Mouse (Mus musculus): ENCODE measurements at regions not wholly inside any gene's neighbourhood (a gene's known extent, or its start where the extent isn't known, plus 50 kb on each side); places are given as distances from the start of the nearest gene placed in this dataset.

DNA sequence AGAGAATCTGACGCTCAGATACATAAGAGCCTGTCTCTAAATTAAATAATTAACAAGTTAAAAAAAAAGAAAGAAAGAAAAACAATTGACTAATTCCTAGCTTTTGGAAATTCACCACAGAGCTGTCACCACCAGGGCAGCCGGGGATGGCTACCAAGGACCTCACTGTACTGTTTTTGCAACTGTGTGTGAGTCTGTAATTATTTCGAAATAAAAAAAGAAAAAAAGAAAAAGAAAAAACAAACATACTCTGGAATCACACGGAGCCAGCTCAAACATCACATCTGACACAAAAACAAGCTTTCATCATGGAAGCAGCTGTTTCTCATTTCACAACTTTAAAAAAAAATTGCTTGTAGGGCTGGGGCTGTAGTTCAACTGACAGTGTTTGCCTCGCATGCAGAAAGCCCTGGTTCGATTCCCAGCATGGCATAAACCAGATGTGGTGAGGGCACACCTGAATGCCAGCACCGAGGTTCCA lies 168.6 kb downstream of the Inhbb start:
- Histone ChIP-seq H3K4me2 (ENCODE audit: low read length) (no peak overlapping the region), H3K27ac (ENCODE audit: low read depth, low read length) (no peak overlapping the region), H3K36me3 (ENCODE audit: control insufficient read depth, insufficient read depth, low read length) (no peaks in the 10 kb centered on the region), H3K4me1 (ENCODE audit: control insufficient read depth, insufficient read depth, low read depth, low read length) (peaks cover 5% of the 10 kb centered on the region; the same call in 1 of the 2 replicates), H3K9ac (ENCODE audit: low read depth, low read length) (no peak overlapping the region), H3K4me3 (ENCODE audit: low read length) (no peak overlapping the region), H3K9me3 (ENCODE audit: control insufficient read depth, low read length) (no peaks in the 10 kb centered on the region; the same call in 1 of the 2 replicates), H3K27me3 (replicated peaks; ENCODE audit: control insufficient read depth, insufficient read depth, low read length) (no peaks in the 10 kb centered on the region)
- WGBS: 73% methylated on average over 7 of the region's 7 CpGs
- no peak for ATAC-seq

DNA sequence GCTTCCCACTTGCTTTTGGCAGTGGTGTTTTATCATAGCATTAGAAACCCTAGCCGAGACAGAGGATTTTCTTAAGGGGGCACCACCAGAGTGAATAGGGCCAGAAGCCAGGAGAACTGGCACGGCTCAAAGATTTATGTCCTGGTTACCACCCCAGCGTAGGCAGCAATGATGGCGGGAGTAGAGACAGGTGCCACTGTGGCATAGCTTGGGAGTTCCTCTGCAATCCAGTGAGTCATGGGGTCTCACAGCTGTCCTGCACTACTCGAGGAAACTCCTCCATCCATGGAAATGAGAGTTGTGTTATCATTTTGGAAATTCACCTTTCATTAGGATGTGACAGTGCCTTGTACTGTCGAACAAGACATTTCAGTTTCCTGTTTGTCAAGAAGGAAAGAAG lies 169.6 kb downstream of the Inhbb start:
- Histone ChIP-seq H3K9ac (ENCODE audit: low read depth, low read length) (no peak overlapping the region), H3K4me3 (ENCODE audit: low read length) (no peak overlapping the region), H3K27me3 (replicated peaks; ENCODE audit: control insufficient read depth, insufficient read depth, low read length) (no peaks in the 10 kb centered on the region), H3K27ac (ENCODE audit: low read depth, low read length) (no peak overlapping the region), H3K4me2 (ENCODE audit: low read length) (no peak overlapping the region), H3K4me1 (ENCODE audit: control insufficient read depth, insufficient read depth, low read depth, low read length) (peaks cover 5% of the 10 kb centered on the region; the same call in 1 of the 2 replicates), H3K9me3 (ENCODE audit: control insufficient read depth, low read length) (no peaks in the 10 kb centered on the region; the same call in 1 of the 2 replicates), H3K36me3 (ENCODE audit: control insufficient read depth, insufficient read depth, low read length) (no peaks in the 10 kb centered on the region)
- WGBS: 78% methylated on average over 6 of the region's 6 CpGs
- ATAC-seq: no peak

DNA sequence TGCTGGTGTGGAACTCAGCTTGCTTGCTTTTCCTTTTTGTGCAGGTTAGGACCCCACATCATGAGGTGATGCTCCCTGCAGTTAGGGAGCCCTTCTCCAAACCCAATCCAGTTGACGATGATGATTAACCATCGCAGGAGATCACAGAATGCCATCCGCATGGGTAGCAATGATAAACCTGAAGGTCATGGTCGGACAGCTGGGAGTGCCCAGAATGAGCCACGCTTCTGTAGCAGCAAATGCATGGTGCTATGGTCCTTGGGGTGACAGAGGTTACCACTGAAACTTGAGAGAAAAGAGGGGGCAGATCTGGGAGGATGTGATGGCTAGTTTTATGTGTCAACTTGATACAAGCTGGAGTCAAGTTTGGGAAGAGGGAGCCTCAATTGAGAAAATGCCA lies 170.3 kb downstream of the Inhbb start:
- Histone ChIP-seq H3K4me2 (ENCODE audit: low read length) (no peak overlapping the region), H3K4me3 (ENCODE audit: low read length) (no peak overlapping the region), H3K27me3 (replicated peaks; ENCODE audit: control insufficient read depth, insufficient read depth, low read length) (no peaks in the 10 kb centered on the region), H3K4me1 (ENCODE audit: control insufficient read depth, insufficient read depth, low read depth, low read length) (peaks cover 5% of the 10 kb centered on the region; the same call in 1 of the 2 replicates), H3K9ac (ENCODE audit: low read depth, low read length) (no peak overlapping the region), H3K36me3 (ENCODE audit: control insufficient read depth, insufficient read depth, low read length) (no peaks in the 10 kb centered on the region), H3K27ac (ENCODE audit: low read depth, low read length) (no peak overlapping the region), H3K9me3 (ENCODE audit: control insufficient read depth, low read length) (no peaks in the 10 kb centered on the region; the same call in 1 of the 2 replicates)
- ATAC-seq: no peak
- 95% methylated on average over 5 of the region's 5 CpGs for WGBS

DNA sequence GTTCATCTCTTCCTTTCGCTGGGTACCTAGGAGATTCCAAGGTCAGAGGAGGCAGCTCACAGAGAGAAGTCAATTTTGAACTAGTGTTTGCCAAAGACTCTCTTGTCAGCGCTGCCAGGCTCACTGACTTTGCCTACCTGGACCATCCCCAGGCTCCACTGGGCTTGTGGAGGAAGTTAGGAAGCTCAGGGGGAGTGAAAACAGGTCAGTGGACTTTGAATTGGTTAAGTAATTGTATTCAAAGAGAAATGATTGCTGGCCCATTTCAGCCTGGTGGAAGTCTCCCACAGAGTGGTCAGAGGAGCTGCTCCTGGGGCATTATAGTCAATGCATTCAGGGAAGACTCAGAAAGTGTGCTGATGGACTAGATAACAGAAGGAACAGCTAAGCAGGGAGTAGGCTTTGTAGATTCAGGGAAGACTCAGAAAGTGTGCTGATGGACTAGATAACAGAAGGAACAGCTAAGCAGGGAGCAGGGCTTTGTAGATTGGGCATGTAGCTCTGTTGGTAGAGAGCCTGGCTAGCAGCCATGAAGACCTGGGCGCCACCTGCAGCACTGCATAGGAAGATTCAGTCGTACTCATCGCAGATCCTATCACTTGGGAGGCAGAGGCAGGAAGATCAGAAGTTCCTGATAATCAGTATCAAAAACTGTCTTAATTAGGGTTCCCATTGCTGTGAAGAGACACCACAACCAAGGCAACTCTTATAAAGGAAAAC lies 173.1 kb downstream of the Inhbb start:
- H3K36me3 ChIP-seq (ENCODE audit: control insufficient read depth, insufficient read depth, low read length): no peaks in the 10 kb centered on the region
- no peak overlapping the region for H3K27ac ChIP-seq (ENCODE audit: low read depth, low read length)
- no peak overlapping the region for H3K9ac ChIP-seq (ENCODE audit: low read depth, low read length)
- 88% methylated on average over 5 of the region's 5 CpGs for WGBS
- H3K4me2 ChIP-seq (ENCODE audit: low read length): no peak overlapping the region
- H3K9me3 ChIP-seq (ENCODE audit: control insufficient read depth, low read length): no peaks in the 10 kb centered on the region
- H3K27me3 ChIP-seq (replicated peaks; ENCODE audit: control insufficient read depth, insufficient read depth, low read length): no peaks in the 10 kb centered on the region
- H3K4me3 ChIP-seq (ENCODE audit: low read length): no peak overlapping the region
- H3K4me1 ChIP-seq (ENCODE audit: control insufficient read depth, insufficient read depth, low read depth, low read length): no peaks in the 10 kb centered on the region
- ATAC-seq: no peak

DNA sequence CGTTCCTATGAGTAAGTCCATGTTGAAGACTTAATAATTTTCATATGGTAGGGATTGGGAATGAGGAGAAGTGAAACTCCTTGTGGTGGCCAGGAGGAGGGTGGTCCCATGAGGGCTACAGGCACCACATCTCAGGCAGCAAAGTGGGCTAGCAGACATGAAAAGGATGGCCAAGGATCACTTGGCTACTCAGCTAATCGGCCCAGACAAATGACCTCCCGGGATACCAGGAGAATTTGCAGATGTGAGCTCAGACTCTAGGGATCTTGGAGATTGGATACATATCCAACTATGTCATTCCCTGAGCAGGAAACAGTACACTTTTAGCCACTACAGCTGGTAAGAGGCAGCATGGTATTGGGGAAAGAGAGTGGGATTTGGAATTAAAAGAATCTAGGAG lies 174.9 kb downstream of the Inhbb start:
- Histone ChIP-seq H3K9me3 (ENCODE audit: control insufficient read depth, low read length) (no peaks in the 10 kb centered on the region), H3K36me3 (ENCODE audit: control insufficient read depth, insufficient read depth, low read length) (no peaks in the 10 kb centered on the region), H3K9ac (ENCODE audit: low read depth, low read length) (no peak overlapping the region), H3K4me1 (ENCODE audit: control insufficient read depth, insufficient read depth, low read depth, low read length) (no peaks in the 10 kb centered on the region), H3K27me3 (replicated peaks; ENCODE audit: control insufficient read depth, insufficient read depth, low read length) (no peaks in the 10 kb centered on the region), H3K27ac (ENCODE audit: low read depth, low read length) (no peak overlapping the region), H3K4me3 (ENCODE audit: low read length) (no peak overlapping the region), H3K4me2 (ENCODE audit: low read length) (no peak overlapping the region)
- no peak for ATAC-seq
- 80% methylated on average over 3 of the region's 3 CpGs for WGBS

DNA sequence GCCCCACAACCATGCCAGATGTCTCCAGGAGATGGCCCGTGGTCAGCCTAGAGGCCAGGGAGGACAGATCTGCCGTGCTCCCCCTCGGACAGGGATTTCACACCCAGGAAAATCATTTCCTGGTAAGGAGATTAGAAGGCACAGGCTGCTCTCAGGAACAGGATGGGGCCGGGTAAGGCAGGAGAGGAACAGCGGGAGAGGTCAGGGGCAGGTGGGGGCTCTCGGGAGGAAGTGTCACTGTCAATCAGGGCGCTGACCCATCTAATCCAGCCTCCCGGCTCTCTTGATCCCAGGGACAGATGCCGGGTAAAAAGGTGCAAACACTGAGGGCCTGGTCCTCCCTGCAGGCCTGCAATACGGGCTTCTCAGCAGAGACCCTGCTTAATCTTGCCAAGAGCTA lies 183.6 kb downstream of the Inhbb start:
- no peaks in the 10 kb centered on the region for H3K9me3 ChIP-seq (ENCODE audit: control insufficient read depth, low read length)
- no peaks in the 10 kb centered on the region for H3K4me1 ChIP-seq (ENCODE audit: control insufficient read depth, insufficient read depth, low read depth, low read length)
- H3K36me3 ChIP-seq (ENCODE audit: control insufficient read depth, insufficient read depth, low read length): no peaks in the 10 kb centered on the region
- H3K27ac ChIP-seq (ENCODE audit: low read depth, low read length): no peak overlapping the region
- H3K4me3 ChIP-seq (ENCODE audit: low read length): no peak overlapping the region
- no peaks in the 10 kb centered on the region for H3K27me3 ChIP-seq (replicated peaks; ENCODE audit: control insufficient read depth, insufficient read depth, low read length)
- H3K9ac ChIP-seq (ENCODE audit: low read depth, low read length): no peak overlapping the region
- H3K4me2 ChIP-seq (ENCODE audit: low read length): no peak overlapping the region
- WGBS: 49% methylated on average over 10 of the region's 10 CpGs
- peak; percentile 79; the same call in 1 of the 2 replicates for ATAC-seq

DNA sequence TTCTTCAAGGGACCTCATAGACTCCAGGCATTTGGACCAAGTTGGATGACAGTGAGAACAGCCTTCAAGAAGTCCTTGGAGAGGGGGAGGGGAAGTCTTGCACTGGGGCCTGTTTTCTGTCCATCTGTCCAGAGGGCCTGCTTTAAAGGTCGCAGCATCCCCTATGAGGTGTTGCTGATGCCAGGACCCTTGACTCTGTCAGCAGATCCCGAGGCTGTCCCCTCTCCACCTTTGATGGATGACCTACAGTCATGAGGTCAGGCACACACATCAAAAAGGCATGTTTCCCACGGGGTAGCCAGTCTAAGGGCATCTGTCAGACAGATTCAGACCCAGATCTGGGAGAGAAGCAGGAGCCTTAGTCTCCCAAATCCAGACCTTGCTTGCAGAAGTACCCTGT lies 183.4 kb upstream of the Gli2 start:
- no peak for ATAC-seq
- Histone ChIP-seq H3K27me3 (replicated peaks; ENCODE audit: control insufficient read depth, insufficient read depth, low read length) (no peaks in the 10 kb centered on the region), H3K36me3 (ENCODE audit: control insufficient read depth, insufficient read depth, low read length) (no peaks in the 10 kb centered on the region), H3K4me2 (ENCODE audit: low read length) (no peak overlapping the region), H3K27ac (ENCODE audit: low read depth, low read length) (no peak overlapping the region), H3K9ac (ENCODE audit: low read depth, low read length) (no peak overlapping the region), H3K4me3 (ENCODE audit: low read length) (no peak overlapping the region), H3K9me3 (ENCODE audit: control insufficient read depth, low read length) (no peaks in the 10 kb centered on the region), H3K4me1 (ENCODE audit: control insufficient read depth, insufficient read depth, low read depth, low read length) (no peaks in the 10 kb centered on the region)
- 59% methylated on average over 3 of the region's 3 CpGs for WGBS

DNA sequence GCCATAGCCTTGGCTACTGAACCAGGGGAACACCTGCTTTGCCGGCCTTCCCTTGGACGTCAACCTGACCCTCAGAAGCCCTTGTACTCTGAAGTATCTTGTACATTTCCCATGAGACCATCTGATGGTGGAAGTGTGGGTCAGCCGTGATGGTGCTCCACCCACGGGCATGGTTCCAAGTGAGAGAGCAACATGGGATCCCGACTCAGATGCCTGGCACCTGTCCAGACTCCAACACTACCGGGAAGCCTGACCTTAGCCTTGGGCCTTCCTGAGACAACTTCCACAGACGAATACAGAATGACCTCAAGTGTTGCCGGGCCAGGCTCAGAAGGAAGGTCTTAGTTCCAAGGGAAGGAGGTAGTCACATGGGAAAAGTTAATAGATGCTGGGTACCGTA lies 181.0 kb upstream of the Gli2 start:
- Histone ChIP-seq H3K9ac (ENCODE audit: low read depth, low read length) (no peak overlapping the region), H3K4me1 (ENCODE audit: control insufficient read depth, insufficient read depth, low read depth, low read length) (no peaks in the 10 kb centered on the region), H3K4me3 (ENCODE audit: low read length) (no peak overlapping the region), H3K27me3 (replicated peaks; ENCODE audit: control insufficient read depth, insufficient read depth, low read length) (no peaks in the 10 kb centered on the region), H3K36me3 (ENCODE audit: control insufficient read depth, insufficient read depth, low read length) (no peaks in the 10 kb centered on the region), H3K4me2 (ENCODE audit: low read length) (no peak overlapping the region), H3K27ac (ENCODE audit: low read depth, low read length) (no peak overlapping the region), H3K9me3 (ENCODE audit: control insufficient read depth, low read length) (no peaks in the 10 kb centered on the region)
- ATAC-seq: no peak
- 75% methylated on average over 9 of the region's 9 CpGs for WGBS

DNA sequence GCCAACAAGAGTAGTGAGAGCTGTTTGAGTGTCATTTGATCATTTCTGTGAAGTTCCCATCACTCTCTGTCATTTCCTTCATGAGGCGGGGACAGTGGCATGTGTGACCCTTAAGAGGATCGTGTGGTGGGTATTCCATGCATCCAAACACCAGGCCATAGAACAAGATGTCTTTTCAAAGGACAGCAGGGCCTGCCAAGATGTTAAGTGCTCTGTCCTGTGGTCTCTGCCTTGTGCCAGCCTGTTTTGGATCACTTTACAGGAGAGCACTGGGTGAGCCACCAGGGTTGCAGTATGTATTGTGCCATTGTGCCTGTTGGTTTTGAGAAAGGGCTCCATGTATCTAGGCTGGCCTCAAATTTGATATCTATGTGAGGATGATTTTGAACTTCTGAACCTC lies 173.6 kb upstream of the Gli2 start:
- H3K36me3 ChIP-seq (ENCODE audit: control insufficient read depth, insufficient read depth, low read length): no peaks in the 10 kb centered on the region
- H3K4me1 ChIP-seq (ENCODE audit: control insufficient read depth, insufficient read depth, low read depth, low read length): no peaks in the 10 kb centered on the region
- no peaks in the 10 kb centered on the region for H3K27me3 ChIP-seq (replicated peaks; ENCODE audit: control insufficient read depth, insufficient read depth, low read length)
- WGBS: 76% methylated on average over 2 of the region's 2 CpGs
- no peak overlapping the region for H3K4me2 ChIP-seq (ENCODE audit: low read length)
- no peaks in the 10 kb centered on the region for H3K9me3 ChIP-seq (ENCODE audit: control insufficient read depth, low read length)
- H3K4me3 ChIP-seq (ENCODE audit: low read length): no peak overlapping the region
- ATAC-seq: no peak
- no peak overlapping the region for H3K27ac ChIP-seq (ENCODE audit: low read depth, low read length)
- no peak overlapping the region for H3K9ac ChIP-seq (ENCODE audit: low read depth, low read length)

Data from hindbrain, embryonic 16.5 days (tissue).